Mouse (Mus musculus): ENCODE data around the gene Rbbp4.
"Not testable (repeated sequence)": the region's sequence is repeated elsewhere in the genome, so short reads cannot be mapped to it uniquely, and the experiment has no call there.

Rbbp4 gene

DNA sequence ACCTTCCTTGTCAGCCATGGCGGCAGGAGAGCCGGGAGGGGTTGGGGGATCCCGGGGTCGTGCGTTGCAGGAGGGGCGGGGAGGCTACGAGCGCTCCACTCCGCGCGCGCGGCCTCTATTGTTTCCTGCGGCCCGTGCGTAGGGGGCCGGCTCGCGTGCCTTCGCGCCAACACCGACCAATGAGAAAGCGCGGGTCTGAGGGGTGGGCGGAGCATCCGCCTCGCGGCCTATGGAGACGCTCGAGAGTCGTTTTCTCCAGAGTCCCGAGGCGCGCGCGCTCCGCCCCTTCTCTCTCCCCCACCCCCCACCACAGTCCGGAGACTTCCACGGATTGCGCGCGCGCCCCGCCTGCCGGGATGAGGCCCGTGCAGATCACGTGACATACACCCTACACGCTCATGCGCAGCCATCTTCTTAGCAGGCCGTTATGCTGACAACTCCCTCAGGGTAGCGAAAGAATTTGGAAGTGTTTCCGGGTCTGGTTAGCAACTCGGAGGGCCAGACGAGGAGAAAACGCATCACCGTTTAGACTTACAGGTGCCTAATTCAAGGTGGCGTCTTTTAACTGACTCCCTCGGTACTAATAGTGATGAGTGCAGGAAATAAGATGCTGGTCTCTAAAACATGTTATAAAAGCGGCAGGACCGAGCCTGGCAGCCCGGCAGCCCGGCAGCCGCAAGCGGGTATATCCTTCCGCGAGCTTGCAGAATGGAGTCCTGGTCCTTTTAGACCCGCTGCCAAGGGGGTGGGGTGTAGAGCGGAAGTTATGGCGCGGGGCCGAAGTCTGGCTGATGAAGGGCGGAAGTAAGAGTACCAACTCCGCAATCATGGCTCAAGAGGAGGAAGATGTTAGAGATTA, at the start of gene Rbbp4, which contains the start of gene Zbtb8os:
Gene Rbbp4, minus strand, starts transcription at position 155 of the 859 bp plus-strand sequence.
Gene Zbtb8os, plus strand, starts transcription at position 480 of the 859 bp plus-strand sequence.
- peak; percentile 100 for DNase-seq (ENCODE audit: low read depth, low spot score)

DNA sequence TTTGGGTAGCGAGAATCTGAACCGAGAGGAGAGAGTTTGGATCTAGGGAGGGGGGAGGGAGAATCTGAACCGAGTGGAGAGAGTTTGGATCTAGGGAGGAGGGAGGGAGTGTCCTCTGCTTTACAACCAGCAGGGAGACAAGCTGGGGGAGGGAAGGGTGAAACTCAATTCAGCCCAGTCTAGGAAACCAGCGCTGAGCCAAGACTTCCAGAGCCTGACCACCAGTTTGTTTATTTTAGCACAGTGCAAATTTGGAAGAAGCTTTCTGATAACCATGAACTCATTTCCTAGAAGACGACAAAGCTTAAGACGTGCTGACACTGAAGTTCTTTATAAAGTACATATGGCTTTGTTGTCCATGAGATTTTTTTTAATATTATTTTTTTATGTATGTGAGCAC, 49.3 kb upstream of the Rbbp4 start:
- DNase-seq (ENCODE audit: low read depth, low spot score), result no peak

DNA sequence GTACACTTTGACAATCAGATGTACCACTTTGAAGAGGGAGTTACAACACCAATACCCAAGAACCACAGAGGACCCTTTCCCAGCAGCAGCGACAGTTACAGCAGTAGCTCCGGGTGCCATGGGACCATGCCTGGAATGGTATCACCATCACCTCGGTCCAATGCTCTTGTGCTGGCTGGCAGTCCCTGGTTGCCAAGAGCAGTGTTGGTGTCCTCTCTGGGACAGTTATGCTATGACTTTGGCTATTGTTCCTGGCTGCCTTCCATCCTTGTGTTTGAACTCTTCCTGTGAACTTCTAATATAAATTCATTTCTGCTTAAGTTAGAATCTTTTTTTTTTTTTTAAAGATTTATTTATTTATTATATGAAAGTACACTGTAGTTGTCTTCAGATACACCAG, 48.4 kb upstream of the Rbbp4 start:
- DNase-seq (ENCODE audit: low read depth, low spot score), result no peak

DNA sequence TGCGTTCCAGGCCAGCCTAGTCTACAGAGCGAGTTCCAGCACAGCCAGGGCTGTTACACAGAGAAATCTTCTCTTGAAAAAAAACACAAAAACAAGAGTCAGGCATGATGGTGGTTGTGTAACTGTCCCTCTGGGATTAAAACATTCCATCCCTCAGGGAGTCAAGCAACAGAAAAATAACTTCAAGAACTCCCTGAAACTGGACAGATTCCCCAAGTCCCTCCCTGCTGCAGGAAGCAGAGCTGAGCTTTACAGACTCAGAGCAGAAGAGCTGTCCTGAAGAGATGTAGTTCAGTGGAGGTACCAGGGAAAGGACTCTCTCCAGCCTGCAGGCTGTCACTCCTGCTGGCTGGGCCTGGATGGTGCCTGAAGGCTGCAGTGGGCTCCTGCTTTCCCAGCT, 47.3 kb upstream of the Rbbp4 start:
- DNase-seq (ENCODE audit: low read depth, low spot score), result no peak

DNA sequence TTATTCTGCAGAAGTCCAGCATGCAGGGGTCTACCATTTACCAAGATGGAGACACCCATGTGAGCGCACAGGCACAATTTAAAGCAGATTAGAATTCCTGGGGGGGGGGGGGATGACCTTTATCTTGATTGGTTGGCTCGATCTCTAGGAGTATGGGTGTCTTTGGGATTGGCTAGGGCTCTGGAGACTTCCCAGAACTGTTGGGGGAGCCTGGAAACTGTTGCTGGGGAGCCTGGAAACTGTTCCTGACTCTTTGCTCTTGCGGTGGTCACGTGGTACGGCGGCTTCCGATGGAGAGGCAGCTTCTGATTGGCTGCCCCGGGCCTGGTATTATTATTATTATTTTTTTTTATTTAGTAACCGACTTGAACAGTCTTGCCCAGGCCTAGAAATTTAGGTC, 46.9 kb upstream of the Rbbp4 start:
- DNase-seq (ENCODE audit: low read depth, low spot score), result no peak

DNA sequence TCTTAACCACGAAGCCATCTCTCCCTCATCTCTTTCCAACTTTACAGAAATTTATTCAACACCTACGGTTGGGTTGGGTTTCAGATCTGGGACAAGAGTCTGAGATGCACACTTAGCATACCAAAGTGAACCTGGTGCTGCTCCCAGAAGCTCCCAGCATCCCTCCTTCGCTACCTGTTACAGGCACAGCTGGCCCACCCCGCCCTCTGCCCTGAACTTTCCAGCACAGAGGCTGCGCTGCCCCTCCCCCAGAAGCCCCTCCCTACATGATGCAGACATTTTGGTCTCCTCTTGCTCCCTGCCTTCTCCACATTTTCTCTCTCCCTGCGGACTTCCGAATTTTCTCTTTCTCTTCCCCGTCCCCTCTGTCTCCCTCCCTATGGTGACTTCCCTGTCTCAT, 46.0 kb upstream of the Rbbp4 start:
- DNase-seq (ENCODE audit: low read depth, low spot score), result no peak

DNA sequence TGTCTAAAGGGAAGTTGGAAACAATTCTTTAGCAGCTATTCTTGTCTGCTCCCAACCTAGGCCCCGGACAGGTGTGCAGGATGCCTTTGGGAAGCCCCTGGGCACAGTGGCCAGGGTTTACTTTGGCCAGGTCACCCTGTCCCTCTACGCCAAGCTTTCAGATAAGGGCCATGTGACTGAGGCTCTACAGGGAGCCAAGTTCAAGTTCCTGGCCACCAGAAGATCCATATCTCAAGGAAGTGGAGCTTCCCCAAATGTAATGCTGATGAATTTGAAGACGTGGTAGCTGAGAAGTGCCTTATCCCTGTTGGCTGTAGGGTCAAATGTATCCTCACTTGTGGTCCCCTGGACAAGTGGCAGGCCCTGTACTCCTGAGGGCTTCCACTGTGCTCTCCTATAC, 44.6 kb upstream of the Rbbp4 start:
- no peak for DNase-seq (ENCODE audit: low read depth, low spot score)

DNA sequence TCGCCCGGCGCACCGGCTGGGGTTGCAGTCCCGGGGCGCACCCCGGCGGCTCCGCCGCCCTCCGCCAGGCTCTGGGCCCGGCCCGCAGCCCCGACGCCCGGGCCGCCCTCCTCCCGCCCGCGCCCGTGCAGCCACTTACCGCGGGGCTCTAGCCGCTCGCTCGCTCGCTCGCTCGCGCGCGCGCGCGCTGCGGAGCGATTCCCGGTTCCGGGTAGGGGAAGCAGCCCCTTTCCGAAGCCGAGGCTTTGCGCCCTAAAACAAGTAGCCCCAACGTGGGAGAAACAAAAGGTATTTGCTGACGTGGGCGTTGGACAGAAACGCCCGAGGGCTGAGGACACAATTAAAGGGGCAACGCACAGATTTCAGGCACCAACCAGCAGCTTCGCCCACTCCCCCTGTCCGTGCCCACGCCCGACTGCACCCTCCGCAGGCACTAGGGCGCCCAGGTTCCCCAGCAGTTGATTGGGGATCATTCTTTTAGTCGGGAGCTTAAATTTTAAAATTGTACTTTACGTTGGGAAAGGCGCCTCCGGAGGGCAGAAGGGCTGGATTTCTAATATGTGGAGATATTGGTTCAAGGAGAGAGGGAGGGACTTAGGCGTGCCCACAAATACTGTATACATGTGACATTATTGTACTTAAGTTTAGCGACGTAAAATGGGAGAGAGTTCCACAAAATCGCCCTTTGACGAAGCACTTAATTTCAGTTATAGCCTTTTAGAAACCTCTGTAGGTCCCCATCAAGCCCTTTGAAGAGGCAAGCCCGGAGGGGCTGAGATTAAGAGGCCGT, 42.6 kb upstream of the Rbbp4 start, which contains the start of gene Zbtb8a:
Gene Zbtb8a, minus strand, starts transcription at position 516 of the 790 bp plus-strand sequence.
- DNase-seq (ENCODE audit: low read depth, low spot score), result peak; percentile 43

DNA sequence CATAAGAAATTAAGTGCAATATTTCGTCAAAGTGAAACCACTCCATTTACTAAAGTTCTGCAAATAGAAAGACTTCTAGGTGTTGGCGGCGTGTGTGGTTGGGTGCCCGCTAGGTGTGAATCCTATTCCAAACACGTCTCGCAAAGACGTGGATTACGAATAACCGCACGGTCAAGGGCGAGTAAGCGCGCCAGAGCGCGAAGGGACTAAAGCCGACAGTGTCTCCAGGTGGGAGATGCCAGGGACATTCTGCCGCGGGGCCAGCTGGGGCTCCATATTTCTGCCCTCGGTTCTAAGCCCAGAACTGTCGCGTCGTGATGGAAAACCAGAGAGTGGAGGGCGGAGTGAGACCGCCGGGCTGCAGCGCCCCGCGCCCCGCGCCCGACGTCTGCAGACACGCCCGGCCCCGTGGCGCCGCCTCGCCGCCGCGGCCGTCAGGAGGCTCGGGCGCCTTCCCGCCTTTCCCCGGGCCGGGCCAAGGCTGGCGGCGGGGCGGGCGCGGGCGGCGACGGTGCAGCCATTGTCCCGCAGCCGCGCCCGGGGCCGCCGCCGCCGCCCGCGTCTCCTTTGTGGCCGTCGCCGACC, 41.9 kb upstream of the Rbbp4 start:
- DNase-seq (ENCODE audit: low read depth, low spot score), result peak; percentile 16

DNA sequence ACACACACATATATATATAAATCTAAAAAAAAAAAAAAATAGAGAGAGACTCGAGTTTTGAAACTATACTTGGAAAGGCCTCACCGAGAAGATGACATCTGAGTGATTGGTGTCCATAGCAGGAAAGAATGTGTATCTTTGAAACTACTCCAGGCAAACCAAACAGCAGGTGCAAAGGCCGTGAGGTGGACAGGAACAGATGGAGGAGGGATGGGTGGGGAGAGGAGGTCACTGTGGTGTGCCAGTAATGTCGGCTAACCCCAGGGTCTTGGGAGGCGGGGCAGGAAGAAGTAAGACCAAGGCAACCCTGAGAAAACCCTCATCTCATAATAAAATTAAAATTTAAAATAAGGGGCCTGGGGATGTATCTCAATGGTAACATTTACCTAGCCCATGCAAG, 40.7 kb upstream of the Rbbp4 start:
- no peak for DNase-seq (ENCODE audit: low read depth, low spot score)

DNA sequence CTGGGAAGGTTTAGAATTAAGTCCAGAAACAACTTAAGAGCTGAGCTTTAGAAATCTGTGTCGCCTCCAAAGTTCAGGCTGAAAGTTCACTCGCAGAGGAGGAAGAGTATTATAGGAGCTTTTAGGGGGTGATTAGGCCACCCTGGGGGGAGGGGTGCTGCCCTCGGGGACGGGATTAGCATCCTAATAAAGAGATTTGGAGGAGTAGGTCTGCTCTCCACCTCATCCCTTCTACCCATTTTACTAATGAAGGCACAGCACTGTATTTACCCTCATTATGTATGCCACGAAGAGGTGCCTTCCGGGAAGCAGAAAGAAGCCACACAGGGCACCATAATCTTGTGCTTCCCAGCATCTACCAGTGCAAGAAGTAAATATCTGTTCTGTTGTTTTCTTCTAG, 39.8 kb upstream of the Rbbp4 start:
- no peak for DNase-seq (ENCODE audit: low read depth, low spot score)

DNA sequence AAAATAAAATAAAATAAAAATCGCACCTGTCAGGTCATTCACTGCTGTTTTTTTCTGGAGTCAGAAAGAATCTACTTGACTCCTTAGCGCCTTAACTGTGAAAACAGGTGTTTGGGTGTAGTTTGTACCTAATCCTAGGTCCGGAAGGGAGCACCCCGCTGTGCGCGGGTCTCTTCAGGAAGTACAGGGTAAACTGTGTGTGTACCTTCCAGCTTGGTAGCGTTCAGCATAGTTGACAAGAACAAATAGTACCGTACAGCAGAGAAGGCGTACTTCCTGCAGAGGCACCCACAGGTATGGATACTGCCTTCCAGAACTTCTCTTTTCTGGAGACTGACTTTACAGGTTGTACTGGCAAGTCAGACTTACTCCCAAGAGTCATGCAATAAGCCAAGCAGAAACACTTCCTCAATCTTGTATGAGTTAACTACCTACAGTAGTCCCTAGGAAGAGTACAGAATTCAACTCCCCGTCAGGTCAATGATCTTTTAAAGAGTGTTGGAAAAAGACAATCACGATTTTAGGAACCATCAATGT, 39.1 kb upstream of the Rbbp4 start:
- DNase-seq (ENCODE audit: low read depth, low spot score), result no peak

DNA sequence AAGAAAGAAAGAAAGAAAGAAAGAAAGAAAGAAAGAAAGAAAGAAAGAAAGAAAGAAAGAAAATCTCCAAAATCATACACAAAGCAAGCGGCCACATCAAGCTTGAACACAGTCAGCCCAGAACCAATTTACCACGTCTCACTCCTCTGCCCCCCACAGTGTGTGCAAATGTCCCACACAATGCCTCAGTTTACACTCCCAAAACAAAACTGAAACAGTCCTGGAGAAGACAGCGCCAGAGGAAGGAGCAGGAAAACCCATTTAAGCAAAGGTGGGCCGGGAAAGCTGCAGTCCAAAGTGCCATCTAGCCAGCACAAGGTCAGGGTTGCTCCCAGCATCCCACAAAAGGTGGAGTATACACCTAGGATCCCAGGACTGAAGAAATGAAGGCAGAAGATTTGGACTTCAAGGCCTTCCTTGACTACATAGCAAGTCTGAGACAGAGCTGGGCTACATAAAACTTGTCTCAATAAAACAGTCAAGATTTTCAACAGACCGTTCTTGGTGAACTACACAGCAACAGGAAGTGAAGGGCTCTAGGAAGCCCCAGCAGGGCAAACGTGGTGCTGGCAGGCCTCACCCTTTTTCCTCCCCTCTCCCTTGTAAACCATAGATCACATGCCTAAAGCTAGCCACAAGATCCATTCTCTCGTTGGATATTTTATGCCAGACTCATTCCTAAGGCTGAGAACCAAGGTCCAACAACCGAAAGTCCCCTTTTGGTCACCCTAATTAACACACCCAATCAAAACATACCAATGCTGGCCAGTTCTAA, 38.2 kb upstream of the Rbbp4 start:
- DNase-seq (ENCODE audit: low read depth, low spot score), result no peak

DNA sequence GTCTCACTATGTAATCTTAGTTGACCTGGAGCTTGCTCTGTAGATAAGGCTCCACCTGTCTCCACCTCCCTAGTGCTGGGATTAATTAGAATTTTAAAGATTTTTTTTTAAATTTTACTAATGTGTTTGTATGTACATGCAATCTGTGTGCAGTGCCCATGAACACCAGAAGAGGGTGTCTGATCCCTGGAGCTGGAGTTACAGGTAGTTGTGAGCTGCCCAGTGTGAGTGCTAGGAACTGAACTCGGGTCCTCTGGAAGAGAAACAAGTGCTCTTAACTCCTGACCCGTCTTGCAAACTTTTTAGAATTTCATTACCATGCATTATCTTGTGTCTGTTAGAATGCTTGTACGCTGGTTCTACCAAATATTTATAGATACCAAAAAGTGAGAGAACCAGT, 36.2 kb upstream of the Rbbp4 start:
- no peak for DNase-seq (ENCODE audit: low read depth, low spot score)

DNA sequence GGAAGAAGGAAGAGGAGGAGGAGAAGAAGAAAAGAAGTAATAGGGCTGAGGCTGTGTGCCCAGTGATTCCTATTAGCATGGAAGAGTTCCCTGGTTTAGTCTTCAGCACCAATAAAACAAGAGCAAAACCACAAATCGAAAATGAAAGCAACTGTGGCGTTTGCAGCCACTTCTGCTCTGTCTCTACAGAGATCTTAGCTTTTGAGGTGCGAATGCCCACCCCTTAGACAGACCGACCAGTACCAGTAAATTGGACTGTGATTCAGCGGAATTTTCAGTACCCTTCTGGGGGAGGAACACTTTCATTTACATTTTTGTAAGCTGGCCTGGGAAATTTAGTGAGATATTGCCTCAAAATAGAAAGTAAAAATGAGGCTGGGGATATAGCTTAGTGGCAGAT, 30.1 kb upstream of the Rbbp4 start:
- no peak for DNase-seq (ENCODE audit: low read depth, low spot score)

DNA sequence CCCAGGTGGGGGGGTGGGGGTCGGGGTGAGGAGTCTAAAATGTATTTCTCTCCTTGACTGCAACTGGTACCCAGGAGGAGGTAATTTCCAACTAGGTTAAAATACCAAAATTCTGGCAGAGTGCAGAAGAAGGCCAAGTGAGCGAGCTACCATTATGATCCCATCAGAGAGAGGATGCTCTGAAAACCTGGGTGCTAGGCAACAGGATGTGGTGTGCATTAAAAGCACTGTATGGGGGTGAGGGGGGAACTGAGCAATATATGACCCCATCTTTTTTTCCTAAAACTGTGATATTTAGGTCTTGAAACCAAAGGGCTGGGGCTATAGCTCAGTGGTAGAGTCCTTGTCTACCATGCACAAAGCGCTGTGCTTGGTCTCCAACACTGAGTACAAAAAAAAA, 29.2 kb upstream of the Rbbp4 start:
- no peak for DNase-seq (ENCODE audit: low read depth, low spot score)

DNA sequence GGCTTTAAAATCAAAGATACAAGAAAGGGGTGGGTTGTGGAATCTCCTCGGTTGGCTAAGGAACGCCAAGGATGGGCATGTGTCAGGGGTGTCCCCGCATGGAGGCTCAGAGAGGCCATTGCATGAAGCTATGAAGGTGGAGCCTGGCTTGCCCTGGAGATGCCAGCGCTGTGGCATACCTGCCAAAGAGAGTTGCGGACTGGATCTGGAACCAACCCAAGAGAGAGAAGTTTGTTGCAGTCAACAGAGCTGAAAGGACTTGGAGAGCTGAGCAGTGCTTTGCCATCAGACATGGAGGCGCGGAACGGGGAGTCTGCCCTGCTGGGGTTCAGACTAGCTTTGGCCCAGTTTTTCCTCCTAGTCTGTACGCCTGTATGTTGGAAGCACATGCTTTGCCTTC, 28.3 kb upstream of the Rbbp4 start:
- no peak for DNase-seq (ENCODE audit: low read depth, low spot score)

DNA sequence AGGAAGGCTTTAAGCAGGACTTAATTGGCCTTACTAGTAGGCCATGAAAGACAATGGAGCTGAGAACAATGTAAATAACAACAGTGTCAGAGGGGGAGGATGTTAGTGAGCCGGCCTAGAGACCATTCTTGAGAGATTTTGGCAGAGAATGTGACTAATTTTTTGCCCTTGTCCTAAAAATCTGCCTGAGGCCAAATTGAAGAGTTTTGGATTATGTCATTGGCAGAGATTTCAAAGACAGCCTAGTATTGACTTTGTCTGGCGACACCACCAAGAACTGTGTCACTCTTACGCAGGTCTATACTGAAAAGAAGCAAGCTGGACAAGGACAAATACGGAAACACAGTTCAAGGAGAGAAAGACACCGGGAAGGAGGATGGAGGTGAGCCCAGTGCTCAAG, 27.6 kb upstream of the Rbbp4 start:
- DNase-seq (ENCODE audit: low read depth, low spot score), result no peak

DNA sequence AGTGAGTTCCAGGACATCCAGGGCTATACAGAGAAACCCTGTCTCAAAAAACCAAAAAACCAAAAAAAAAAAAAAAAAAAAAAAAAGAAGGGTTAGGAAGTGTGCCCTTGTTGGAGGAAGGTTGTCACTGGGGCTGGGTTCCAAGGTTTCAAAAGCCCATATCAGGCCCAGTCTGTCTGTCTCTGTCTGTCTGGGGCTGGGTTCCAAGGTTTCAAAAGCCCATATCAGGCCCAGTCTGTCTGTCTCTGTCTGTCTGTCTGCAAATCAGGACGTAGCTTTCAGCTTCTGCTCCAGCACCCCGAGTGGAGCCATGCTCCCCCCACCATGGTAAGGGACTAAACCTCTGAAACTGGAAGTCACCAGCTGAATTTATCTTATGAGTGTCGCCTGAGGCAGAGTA, 27.1 kb upstream of the Rbbp4 start:
- not testable (repeated sequence) for DNase-seq (ENCODE audit: low read depth, low spot score)

DNA sequence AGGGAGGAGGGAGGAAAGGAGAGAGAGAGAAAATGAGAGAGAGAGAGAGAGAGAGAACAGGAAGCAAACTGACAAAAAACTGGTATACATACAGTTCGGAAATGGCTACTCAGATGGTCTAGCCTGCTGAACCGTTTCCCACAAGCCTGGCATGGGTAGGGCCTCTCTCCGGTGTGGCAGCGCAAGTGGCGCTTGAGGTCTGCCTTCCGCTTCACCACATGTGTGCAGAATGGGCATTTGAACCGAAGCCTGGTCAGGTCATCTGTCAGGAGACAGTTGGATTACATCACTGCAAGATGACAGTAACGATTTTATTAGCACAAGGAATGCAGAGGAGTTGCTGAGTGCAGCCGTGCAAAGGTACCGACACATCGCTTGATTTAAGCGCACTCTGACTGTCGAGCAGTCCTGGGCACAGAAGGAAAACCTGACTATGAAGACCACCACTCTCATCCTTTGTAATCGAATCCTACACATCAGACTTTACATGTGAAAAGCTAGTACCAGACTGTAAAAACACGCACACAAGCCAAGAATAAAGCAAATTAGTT, 22.5 kb upstream of the Rbbp4 start:
- DNase-seq (ENCODE audit: low read depth, low spot score), result no peak

DNA sequence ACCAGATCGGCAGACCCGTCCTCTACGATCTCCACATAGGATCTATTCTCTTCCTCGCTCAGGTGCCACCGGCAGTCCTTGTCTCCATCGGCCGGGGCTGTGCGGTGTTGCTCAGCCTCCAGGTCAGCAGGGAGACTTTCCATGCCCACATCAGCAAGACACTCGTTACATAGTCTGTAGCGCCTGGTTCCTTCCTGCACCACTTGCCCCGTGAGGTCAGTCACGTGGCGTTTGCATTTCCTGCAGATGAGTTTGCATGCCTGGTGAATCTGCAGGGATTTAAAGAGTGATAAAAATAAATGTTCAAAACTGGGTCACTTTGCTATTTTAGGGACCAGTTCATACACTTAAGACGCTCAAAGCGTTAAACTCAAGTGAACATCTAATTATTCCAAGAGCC, 19.1 kb upstream of the Rbbp4 start:
- DNase-seq (ENCODE audit: low read depth, low spot score), result no peak
